Mouse (Mus musculus) liver, postnatal 0 days (tissue): ENCODE measurements at regions not wholly inside any gene's neighbourhood (a gene's known extent, or its start where the extent isn't known, plus 50 kb on each side); places are given as distances from the start of the nearest gene placed in this dataset.

Experiments
- ATAC-seq: fragments of 200-750 bp; cut with Nextera tagmentation; 2 replicates; pipeline ENCODE4 v1.8.0; 2017; ENCODE audit warnings: mild to moderate bottlenecking, moderate library complexity
- DNase-seq: peaks from one replicate; pipeline ENCODE4 v3.0.0-alpha.2; 2016
- H3K27ac ChIP-seq: fragments of 300-500 bp; sonication (generic); 2 replicates; pipeline ENCODE4 v1.5.1; 2014; ENCODE audit warnings: antibody characterized with exemption, moderate library complexity, mild to moderate bottlenecking, low read depth
- H3K27me3 ChIP-seq: fragments of 300-500 bp; sonication (generic); 2 replicates; pipeline ENCODE4 v1.6.1; 2014; ENCODE audit warnings: low read length, control low read depth, mixed read lengths; ENCODE audit not compliant: insufficient read depth
- H3K36me3 ChIP-seq: fragments of 300-500 bp; sonication (generic); replicated peaks from 2 replicates; pipeline ENCODE4 v1.6.1; 2014; ENCODE audit warnings: mild to moderate bottlenecking, control low read depth, low read length, moderate library complexity, mixed read lengths; ENCODE audit not compliant: insufficient read depth
- H3K4me1 ChIP-seq: fragments of 300-500 bp; sonication (generic); 2 replicates; pipeline ENCODE4 v1.6.1; 2014; ENCODE audit warnings: antibody characterized with exemption, mild to moderate bottlenecking, control low read depth; ENCODE audit not compliant: insufficient read depth
- H3K4me2 ChIP-seq: fragments of 300-500 bp; sonication (generic); 2 replicates; pipeline ENCODE4 v1.6.1; 2014; ENCODE audit warnings: low read depth, mild to moderate bottlenecking, low read length, moderate library complexity, mixed read lengths
- H3K4me3 ChIP-seq: fragments of 300-500 bp; sonication (generic); 2 replicates; pipeline ENCODE4 v1.5.1; 2014; ENCODE audit warnings: low read depth, low read length
- H3K9ac ChIP-seq: fragments of 300-500 bp; sonication (generic); replicated peaks from 2 replicates; pipeline ENCODE4 v1.6.1; 2014; ENCODE audit warnings: mild to moderate bottlenecking, moderate library complexity
- H3K9me3 ChIP-seq: fragments of 300-500 bp; sonication (generic); 2 replicates; pipeline ENCODE4 v1.6.1; 2016; ENCODE audit warnings: mild to moderate bottlenecking, control low read depth, low read length, mixed read lengths
- CTCF ChIP-seq: sonication (generic); IDR thresholded peaks from 2 replicates; pipeline ENCODE4 v1.5.1; 2016; ENCODE audit warnings: antibody characterized with exemption, low read depth
- EP300 ChIP-seq: IDR thresholded peaks from 2 replicates; pipeline ENCODE4 v1.6.1; 2016; ENCODE audit warnings: antibody characterized with exemption, low read depth, mild to moderate bottlenecking
- WGBS: fragments of 180-500 bp; shearing (Covaris S2); extraction: QIAGEN DNeasy Blood & Tissue Kit; methylation state at CpG from one replicate; pipeline ENCODE4 v1.1.7; 2014; ENCODE audit not compliant: insufficient replicate concordance; 5-methylcytosine and 5-hydroxymethylcytosine counted together

DNA sequence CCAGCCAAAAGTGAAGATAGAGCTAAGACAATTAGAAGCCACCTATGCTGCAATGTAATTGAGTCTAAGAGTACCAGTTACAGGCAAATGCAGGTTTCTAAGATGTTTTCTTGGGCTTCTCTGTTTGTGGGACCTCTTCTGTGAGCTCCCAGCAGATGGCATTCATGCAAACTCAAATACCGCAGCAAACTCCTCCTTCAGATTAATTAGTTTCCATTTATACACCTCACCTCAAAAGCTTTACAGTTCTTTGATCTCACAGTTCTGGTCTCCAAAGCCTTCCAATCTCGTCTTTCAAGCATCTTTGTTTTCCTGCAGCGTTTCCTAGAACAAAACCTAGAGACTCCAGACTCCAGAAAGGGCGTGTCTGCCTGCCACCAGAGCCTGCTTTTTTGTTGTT is 340.6 kb upstream of the Myt1l start:
- Histone ChIP-seq H3K4me2 (no peak overlapping the region), H3K27ac (no peak overlapping the region), H3K36me3 (no peaks in the 10 kb centered on the region), H3K9ac (no peak overlapping the region), H3K9me3 (0 out of 2 replicates have a peak, but pooled peaks cover 3% of the 10 kb centered on the region), H3K4me3 (no peak overlapping the region), H3K27me3 (no peaks in the 10 kb centered on the region), H3K4me1 (no peaks in the 10 kb centered on the region)
- 52% methylated on average over 4 of the region's 4 CpGs for WGBS
- TF ChIP-seq CTCF (no peak), EP300 (no peak)
- ATAC-seq (no peak), DNase-seq (no peak)

GRCm38 (mm10) chr12:29192391-29192790 is 335.8 kb upstream of the Myt1l start:
- H3K4me2 ChIP-seq, result no peak overlapping the region
- ATAC-seq, result no peak
- WGBS, result 71% methylated on average over 3 of the region's 3 CpGs

GRCm38 (mm10) chr12:29211946-29212345 is 316.2 kb upstream of the Myt1l start:
- Histone ChIP-seq H3K9ac (no peak overlapping the region), H3K27ac (no peak overlapping the region), H3K27me3 (no peaks in the 10 kb centered on the region), H3K36me3 (no peaks in the 10 kb centered on the region), H3K4me2 (no peak overlapping the region), H3K4me1 (no peaks in the 10 kb centered on the region), H3K9me3 (no peaks in the 10 kb centered on the region), H3K4me3 (no peak overlapping the region)
- TF ChIP-seq EP300, result no peak
- no peak for TF ChIP-seq CTCF
- ATAC-seq (no peak), DNase-seq (no peak)
- 50% methylated on average over 3 of the region's 3 CpGs for WGBS

More at GRCm38 (mm10) chr12:29192391-29192790, 335.8 kb upstream of the Myt1l start:
- DNase-seq, result no peak
- no peaks in the 10 kb centered on the region for H3K27me3 ChIP-seq
- no peaks in the 10 kb centered on the region for H3K4me1 ChIP-seq
- TF ChIP-seq CTCF, result no peak
- TF ChIP-seq EP300, result no peak
- 0 out of 2 replicates have a peak, but pooled peaks cover 3% of the 10 kb centered on the region for H3K9me3 ChIP-seq
- no peak overlapping the region for H3K9ac ChIP-seq
- H3K36me3 ChIP-seq, result no peaks in the 10 kb centered on the region
- no peak overlapping the region for H3K27ac ChIP-seq
- H3K4me3 ChIP-seq, result no peak overlapping the region

DNA sequence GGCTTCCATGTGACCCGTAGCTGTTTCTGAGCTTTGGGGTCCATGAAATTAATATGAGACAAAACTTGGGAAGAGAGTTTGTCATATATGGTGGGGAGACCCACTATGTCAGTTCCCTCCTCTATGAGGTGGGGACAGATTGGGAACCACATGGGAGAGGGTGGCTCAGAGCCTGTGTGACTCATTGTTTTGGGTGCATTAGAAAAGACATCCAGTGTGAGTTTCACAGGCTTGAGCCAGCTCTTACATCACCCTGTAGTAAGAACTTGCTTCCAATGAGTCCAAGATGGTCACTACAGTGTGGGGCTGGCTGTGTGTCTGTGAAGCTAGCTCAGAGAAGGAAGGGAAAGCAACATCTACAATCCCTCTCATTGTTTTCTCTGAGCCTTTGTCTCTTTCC is 314.6 kb upstream of the Myt1l start:
- TF ChIP-seq EP300, result no peak
- no peak for TF ChIP-seq CTCF
- no peaks in the 10 kb centered on the region for H3K36me3 ChIP-seq
- no peaks in the 10 kb centered on the region for H3K27me3 ChIP-seq
- no peaks in the 10 kb centered on the region for H3K4me1 ChIP-seq
- no peak for DNase-seq
- no peak overlapping the region for H3K27ac ChIP-seq
- no peak overlapping the region for H3K9ac ChIP-seq
- ATAC-seq, result no peak
- H3K4me3 ChIP-seq, result no peak overlapping the region
- no peaks in the 10 kb centered on the region for H3K9me3 ChIP-seq
- no peak overlapping the region for H3K4me2 ChIP-seq
- 73% methylated on average over 1 of the region's 1 CpGs for WGBS

- TF ChIP-seq EP300 (no peak), CTCF (no peak)
- no peaks in the 10 kb centered on the region for H3K9me3 ChIP-seq
- ATAC-seq (no peak), DNase-seq (no peak)
- H3K36me3 ChIP-seq, result no peaks in the 10 kb centered on the region
- 78% methylated on average over 6 of the region's 6 CpGs for WGBS
- no peaks in the 10 kb centered on the region for H3K27me3 ChIP-seq
- H3K9ac ChIP-seq, result no peak overlapping the region
- H3K4me1 ChIP-seq, result no peaks in the 10 kb centered on the region
- H3K27ac ChIP-seq, result no peak overlapping the region
- H3K4me2 ChIP-seq, result no peak overlapping the region
- H3K4me3 ChIP-seq, result no peak overlapping the region
Observed at GRCm38 (mm10) chr12:29222099-29222498, 306.1 kb upstream of the Myt1l start.

DNA sequence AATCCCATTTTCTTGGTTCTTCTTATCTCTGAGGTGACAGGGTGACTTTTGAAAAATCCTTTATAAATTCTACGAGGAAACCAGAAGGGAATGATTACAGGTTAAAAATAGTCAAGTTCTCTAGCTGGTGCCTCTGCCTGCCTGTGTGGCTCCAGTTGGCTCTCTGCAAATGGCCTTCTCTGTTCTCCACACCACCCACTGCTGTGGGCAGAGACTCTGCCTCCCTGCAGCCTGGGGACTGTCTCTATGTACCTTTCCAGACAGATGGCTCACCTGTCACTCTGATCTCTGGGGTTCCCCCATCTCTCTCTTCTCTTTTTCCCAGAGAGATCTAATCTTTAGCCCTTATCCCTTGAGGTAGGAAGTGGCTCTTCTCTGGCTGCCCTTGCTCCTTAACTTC is 302.2 kb upstream of the Myt1l start:
- Histone ChIP-seq H3K9me3 (no peaks in the 10 kb centered on the region), H3K4me2 (no peak overlapping the region), H3K27ac (no peak overlapping the region), H3K27me3 (no peaks in the 10 kb centered on the region), H3K4me3 (no peak overlapping the region), H3K9ac (no peak overlapping the region), H3K4me1 (no peaks in the 10 kb centered on the region), H3K36me3 (no peaks in the 10 kb centered on the region)
- TF ChIP-seq CTCF (no peak), EP300 (no peak)
- ATAC-seq (no peak), DNase-seq (no peak)
- 42% methylated on average over 1 of the region's 1 CpGs for WGBS
